Mouse (Mus musculus) spleen, postnatal 10 days (tissue): ENCODE data around the gene Dohh.

Source experiments
- DNase-seq, 2 experiments: peaks; one replicate each; pipeline ENCODE4 v3.0.0; 2021 to 2022; ENCODE audit warnings: low spot score in 2 of 2

Gene Dohh

DNA sequence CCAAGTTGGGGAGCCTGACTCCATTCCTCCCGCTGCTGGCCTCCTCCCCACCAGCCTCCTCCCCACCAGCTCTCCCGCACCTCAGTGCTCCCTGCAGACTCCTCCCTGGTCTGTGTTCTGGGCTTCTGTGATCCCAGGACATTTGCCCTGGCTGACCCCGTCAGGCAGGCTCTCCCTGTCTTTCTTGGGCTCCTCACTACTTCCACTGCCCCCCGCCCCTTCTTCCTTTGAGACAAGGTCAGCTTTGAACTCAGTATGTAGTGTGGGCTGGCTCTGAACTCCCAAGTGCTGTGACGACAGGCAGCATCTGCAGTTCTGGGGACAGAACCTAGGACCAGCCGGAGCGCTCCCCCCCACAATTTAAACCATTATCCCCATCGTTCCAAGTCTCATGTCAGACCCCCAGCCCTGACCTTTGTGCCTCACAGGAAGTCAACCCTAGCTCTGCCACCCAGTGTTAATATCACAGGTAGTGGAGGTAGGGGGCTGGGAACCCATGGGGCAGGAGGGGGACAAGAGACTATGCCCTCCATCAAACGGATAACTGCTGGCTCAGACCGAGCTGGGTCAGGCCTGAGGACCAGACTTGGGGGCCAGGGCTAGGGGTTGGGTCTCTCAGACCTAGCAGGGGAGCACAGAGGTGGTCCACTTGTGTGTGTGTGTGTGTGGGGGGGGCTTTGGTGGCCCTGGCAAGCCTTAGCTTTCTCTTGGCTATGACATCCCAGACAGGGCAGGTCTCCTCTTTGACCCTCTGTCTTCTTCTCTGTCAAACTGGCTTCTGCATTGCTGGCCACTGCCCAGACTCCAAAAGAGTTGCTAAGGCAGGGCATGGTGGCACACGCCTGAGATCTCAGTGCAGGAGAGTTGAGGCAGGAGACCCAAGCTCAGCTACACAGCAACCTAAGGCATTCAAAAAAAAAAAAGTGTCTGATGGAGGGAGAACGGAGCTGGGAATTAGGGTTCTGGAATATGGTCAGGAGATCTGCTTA is 33.3 kb downstream of the Dohh start:
- DNase-seq = no peak

DNA sequence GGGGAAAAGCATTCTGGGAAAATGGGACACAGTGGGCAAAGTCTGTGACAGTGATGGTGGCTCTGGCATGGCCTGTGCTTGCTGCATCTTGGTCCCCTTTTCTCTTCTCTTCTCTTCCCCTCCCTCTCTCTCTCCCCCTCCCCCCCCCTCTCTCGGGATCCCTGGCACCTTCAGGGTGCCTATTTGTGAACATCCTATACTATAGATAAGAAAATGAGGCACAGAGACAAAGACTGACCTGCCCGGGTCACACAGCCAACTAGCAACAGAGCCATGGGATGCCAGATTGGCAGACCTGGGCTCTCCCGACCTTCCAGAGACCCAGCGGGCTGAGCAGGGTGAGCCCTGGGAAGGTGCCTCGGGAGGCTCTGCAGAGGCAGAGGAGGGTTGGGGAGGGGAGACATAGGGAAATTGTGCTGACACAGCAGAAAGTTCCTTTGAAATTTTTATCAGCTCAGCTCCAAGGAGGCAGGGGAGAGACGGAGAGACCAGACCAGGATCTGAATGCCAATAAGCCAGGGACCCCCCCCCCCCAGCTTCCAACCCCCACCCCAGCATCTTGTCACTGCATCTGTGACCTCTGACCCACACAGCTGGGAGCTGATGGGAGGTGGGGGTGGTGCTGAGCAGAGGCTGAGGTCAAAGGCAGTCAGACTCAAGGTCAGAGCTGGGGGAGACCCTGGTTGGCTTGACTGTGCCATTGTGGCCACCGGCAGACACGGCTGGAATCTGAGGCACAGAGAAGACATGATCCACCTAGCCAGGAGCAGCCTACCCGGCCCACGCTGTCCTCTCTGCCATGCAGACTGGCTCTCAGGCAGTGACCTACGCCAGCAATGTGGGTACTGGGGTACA is 34.2 kb downstream of the Dohh start:
- DNase-seq = no peak

DNA sequence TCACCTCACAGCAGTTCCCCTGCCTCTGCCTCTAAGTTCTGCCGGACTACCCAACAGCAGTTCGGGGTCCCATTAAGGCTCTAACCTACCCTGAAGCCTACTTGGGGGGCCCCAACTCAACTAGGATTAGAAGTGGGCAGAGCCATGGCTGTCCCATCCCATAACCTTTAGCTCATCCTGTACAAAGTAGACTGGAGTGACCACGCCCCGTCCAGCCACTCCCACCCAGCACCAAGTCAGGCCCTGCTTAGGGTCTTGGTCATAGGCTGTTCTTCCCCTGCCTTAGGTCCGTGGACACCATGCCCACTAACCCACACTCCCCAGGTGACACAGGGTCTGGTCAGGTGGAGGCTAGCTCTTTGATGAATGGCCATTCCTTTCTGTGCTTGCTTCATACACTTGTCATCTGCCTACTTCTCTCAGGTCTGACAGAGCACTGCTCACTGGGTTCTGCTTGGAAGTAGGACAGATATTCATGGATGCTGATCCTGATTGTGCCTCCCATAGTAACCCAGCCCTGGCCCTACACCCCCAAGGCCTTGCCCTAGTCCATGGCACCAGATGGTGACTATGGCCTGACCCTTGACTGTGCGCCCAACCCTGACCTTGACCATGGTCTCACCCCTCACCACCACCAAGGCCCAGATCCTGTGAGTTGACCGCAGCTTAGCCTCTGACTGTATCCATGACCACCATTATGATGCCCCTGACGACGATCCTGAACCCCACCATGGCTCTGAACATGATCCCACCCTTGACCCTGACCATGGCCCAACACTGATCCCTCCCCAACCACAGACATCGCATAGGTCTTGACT is 35.1 kb downstream of the Dohh start:
- no peak for DNase-seq

DNA sequence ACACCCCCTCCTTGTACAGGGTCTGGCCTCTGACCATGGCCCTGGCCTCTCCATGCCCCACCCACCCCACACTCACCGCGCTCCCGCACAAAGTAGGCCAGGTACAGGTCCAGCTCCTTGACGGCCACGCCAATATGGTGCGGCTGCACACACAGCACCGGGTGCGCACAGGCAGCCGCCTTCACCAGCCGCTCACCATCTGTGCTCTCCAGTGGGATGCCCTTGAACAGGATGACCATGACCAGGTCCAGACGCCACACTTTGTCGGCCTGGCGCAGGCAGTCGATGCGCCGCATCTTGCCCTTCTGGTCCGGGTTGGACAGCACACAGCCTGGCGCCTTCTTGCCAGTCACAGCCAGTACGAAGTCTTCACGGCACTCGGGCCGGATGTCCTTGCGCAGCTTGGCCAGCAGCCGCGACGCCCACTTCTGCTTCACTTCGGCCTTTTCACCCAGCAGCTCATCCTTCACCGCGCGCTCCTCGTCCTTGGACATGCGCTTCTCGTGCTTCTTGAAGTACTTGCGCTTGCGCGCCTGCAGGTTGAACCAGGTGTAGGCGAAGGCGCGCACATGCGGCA is 36.1 kb downstream of the Dohh start:
- DNase-seq = no peak

DNA sequence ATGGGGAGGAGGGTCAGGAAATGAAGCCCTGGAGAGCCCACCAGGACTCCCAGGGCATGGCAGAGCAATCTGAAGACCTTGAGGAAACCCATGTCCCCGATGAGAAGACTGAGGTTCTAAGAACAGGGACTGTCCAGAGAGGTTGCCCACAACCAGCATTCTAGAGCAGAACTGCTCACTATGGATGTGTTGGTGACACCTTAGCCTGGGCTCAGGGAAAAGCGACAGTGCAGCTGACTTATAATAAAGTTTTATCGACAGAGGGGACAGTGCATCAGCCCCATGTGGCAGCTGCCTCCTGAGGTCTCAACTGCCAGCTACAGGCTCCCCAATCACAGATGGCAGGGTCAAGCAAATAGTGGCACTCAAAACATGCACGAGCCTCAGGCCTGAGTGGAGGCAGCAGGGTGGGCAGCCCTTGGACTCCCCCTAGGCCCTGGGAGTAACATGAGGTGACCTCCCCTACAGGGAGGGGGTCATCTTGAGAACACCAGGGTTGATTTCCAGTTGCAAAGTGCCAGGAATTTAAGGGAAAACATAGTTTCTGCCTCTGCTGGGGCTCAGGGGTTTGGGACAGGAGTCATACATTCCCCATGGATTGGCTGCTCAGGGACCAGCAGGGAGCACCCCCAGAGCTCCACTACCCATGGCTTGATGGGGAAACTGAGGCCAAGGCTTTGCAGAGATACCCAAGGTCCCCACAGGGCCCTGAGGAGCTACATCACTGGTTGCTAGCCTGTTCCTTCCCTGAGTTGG is 37.0 kb downstream of the Dohh start:
- DNase-seq = no peak

DNA sequence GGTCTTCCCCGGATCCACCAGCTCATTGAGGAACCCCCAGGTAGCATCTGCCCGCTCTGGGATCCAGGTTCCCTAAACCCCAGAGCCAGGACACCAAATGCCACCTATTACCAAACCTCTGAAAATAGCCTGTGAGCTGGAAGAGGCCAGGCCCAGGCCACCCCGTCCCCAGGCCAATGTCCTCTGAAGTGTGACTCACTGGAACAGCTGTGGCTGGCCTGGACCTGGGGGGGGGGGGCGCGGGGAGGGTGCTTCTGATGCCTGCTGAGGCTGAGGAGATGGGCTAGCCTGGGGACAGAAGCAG is 37.5 kb downstream of the Dohh start:
- no peak for DNase-seq

DNA sequence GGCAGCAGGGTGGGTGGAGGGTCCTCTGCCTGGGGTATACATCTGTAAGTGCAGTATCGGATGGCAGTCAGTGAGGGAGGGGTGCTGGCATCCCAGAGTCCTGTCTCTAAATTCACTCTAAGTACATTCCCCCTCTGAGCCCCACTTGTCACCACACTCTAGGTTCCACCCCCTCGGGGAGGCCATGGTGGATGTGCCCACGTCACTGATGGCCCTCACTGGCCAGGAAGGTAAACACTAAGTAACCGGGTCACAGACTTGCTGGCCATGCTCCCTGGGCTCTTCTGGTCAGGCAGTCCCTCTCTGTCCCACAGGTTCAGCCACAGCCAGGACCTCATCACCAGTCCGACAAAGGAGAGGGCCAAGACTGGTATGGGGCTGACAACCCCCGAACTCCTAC is 38.0 kb downstream of the Dohh start:
- no peak for DNase-seq

DNA sequence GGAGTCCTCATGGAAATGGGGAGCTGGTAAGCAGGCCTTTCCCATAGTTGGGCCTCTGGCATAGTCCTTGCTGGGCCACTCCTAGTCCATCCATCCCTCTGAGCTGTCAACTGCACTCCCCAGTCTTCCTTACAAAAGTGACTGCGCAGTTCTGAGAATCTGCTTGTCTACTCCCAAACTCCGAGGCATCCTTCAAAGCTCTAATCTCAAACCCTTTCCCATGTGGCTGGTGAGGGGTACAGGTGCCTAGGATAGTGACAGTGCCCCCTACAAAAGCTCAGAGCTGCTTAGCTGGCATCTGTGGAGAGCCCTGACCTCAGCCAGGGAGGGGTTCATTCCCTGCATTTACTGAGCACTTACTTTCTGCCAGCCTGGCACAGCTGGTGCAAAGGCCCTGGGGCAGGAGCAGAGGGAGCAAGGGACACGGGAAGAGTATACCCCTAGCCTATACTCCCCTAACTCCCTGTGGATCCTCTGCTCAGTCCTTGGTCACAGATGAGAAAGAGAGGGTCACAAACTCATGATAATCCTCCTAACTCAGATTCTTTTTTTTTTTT is 38.5 kb downstream of the Dohh start:
- DNase-seq = no peak

DNA sequence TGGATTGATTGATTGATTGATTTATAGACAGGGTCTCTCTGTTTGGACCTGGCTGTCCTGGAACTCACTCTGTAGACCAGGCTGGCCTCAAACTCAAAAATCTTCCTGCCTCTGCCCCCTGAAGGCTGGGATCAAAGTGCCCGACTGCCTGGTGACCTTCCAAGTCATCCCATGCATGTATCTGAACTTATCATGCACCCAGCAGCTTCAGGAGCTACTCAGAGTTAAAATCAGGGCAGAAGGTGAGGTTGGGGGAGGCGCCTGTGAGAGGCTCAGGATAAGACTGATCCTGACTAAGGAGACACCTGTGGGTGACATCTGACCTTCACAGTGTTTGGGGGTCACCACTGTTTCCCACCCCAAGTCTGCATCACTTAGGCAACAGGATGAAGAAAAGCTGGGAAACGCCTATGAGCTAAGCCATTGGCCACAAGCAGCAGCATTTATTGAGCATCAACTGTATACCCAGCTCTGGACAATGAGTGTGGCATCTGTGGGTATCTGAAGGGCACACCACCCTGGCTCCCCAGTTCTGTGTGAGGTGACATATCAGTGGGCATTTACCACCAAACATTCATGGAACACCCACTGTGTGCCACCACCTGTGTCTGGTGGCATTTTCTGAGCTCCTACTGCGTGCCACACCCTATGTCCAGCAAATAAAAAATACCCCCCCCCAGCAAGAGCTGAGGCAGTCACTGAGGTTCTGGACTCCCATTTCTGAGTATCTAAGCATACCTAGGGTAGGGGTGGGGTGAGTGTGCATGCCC is 39.4 kb downstream of the Dohh start:
- no peak for DNase-seq

DNA sequence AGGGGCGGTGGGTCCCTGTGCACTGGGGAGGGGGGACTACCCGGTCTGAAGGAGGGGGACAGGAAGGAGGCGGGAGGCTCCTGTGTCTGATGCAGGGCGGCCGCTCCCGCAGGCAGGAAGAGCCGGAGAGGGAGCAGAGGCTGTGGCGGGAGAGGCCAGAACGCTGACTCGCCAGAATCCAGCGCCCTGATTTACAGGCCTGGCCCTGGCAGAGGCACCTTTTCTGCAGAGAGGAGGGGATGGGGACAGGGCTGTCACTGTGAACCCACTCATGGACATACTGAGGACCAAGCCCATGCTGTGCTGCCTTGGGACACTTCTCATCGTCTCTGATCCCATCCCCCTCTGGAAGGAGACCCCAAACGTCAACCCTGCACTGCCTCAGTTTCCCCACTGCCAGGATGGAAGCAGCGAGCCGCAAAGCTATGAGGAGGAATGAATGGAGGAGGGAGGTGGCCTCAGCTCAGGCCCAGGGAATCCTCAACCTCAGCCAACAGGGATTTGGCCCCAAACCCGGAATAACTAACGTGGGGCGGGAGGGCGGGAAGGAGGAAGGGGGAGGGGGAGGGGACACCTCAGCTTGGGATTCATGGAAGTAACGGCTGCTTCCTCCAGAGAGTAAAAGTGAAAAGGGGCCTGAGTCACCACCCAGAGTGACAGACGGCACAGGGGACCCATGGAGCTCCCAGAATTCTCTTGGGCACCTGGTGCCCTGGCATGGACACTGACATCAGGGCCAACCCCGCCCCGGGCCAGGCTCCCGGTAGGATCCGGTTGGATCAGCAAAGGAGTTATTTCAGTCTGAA is 40.2 kb downstream of the Dohh start:
- DNase-seq = peak; percentile 5 to 23

DNA sequence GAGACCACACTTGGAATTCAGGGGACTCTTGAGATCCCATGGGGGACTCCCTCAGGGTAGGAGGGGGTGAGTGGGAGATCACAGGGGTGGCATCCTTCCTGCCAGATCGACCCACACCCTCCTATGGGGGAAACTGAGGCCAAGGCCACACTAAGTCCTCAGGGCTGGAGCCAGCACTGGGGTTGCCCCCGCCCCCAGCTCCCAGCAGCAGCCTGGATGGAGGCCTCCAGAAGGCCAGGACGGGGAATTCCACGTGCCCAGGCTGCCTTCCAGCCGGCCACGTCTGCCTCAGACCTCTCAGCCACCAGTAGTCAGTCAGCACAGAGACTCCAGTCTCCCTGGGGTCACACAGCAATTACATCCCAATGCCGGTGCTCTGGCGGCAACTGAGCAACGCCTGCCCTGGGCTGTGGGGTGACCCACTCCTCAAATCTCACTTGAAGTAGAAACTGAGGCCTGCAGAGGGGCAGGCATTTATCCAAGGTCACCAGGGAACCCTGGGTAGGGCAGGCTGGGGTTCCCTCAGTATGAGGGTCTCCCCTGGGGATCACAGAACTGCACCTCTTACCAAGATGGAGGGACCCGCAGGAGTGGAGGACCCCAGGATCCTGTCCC is 41.1 kb downstream of the Dohh start:
- DNase-seq = peak; percentile 12 to 30

DNA sequence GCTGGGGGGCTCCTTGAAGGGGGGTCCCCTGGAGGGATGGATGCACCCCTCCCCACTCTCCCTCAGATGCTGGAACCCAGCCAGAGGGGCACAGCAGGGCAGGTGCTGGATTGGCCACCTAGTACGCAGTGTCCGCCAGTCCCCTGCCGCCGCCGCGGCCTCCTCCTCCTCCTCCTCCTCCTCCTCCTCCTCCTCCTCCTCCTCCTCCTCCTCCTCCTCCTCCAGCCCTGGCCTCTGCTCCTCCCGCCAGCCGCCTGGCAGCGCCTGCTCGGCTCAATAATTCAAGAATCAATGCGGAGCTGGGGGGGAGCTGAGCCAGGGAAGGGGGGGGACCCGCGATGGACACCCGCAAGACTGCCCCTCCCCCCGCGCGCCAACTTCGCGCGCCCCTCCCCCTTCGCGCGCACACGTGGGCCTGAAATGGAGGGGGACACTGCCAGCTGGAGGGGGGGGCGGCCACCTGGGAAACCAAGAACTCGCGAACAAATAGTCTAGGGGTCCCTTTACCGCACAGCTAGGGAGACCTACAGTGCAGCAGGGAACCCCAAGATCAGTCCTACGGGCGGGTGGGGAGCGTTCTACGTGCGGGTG is 41.9 kb downstream of the Dohh start:
- peak in 1 of 2 experiments; percentile 24 for DNase-seq

DNA sequence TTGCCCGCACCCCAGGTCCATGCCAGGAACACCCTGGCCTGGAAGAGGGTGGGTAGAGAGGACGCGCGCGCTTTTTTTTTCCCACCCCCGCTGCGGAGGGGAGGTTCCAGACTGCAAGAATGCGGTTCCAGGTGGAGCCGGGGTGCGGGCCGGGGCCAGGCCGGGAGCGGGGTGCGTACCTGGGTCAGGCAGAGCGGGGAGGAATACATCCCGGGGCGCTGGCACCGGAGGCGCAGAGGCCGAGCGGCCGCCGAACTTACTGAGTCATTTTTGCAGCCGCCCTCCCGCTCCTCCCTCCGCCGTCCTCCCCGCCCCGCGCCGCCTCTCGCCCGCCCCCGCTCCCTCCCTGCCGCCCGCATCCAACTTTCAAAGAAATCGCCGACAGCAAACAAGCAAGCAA is 42.7 kb downstream of the Dohh start:
- DNase-seq = peak; percentile 24 to 59

DNA sequence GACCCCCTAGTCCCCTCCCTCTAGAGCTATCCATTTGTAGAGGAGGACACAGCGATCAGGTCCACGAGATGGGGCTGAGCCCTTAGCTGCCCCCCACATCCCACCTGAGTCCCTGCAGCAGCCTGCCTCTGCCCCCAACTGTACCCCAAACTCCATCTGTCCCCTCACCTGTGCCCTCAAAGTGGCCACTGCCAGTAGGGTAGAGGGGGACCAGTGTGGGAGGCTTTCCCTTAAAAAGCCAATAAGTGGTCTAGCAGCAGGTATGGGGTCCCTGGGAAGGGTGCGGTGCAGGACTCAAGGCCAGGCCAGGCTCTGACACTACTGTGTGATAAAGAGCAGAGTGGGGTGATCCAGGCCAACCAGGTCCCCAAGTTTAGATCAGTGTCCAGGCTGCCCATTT is 43.1 kb downstream of the Dohh start:
- peak in 1 of 2 experiments; percentile 6 for DNase-seq

DNA sequence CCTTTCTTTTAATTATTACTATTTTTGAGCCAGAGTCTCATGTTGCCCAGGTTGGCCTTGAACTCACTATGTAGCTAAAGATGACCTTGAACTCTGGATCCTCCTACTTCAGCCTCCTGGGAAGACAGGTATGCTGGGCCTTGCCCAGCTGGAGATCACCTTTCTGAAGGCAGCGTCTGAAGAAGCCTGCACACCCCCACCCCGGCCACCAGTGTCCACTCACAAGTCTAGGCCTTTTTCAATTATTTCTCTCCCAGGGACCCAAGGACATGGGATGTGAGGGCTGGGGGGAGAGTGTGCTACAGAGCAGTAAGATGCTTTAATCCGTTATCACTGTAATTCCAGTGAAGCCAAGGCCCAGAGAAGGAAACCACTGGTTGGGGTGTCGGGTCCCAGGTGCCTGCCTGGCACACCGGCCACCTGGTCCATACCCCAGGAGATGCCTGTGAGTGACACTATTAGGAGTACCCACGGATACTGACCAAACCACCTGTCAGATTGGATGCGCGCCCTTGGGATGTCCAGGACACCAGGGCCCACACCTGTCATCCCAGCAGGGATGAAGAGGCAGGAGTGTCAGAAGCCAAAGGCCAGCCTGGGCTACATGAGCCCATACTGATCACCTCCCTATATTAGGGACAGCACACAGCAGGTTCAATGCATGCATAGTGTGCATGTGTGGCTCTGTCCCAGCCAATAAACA is 43.7 kb downstream of the Dohh start:
- peak; percentile 8 to 18 for DNase-seq

DNA sequence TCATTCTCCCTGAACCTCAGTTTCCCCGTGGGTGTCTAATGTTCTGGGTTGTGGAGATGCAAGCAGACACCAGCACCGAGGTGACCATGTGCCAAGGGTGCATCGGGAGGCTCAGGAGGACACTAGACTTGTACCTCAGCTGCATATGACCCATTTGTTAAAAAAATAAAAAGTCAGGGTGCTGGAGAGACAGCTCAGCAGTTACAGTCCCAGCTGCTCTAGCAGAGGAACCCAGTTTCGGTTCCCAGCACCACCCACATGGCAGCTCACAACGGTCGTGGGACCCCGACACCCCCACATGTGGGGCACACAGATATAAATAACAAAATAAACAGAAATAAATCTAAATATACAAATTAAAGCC is 44.3 kb downstream of the Dohh start:
- no peak for DNase-seq

DNA sequence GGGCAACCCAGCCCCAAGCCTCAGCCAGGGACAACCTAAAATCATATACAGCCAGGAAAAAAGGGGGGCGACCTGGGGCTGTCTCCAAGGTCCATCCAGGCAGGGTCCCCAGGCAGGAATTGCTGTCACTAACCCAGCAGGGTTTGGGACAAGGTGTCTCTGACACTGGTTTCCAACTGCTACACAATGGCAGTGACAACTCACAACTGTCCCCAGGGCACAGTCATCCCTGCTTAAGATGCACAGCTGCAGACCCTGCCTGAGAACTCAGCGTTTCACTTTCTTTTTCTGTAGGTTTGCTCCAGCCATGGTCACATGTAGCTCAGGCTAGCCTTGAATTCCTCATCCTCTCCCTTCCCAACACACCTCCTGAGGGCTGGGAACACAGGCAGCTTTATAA is 44.9 kb downstream of the Dohh start:
- DNase-seq = peak in 1 of 2 experiments; percentile 16
